Mouse (Mus musculus): ENCODE measurements around the gene Gm5244. TPM values are rescaled to one million over a fixed set of nuclear protein-coding genes. Genes with fewer than 3 reads are reported as not detected.

The Gm5244 gene
- not detected in 2 replicates for polyA plus RNA-seq (2012; rRNA removed)

GRCm38 (mm10) chr19:12846382-12846781 is at the start of gene Gm5244:
Gene Gm5244 (plus strand): TSS chr19:12846682.

GRCm38 (mm10) chr19:12856983-12857382 is 10.5 kb downstream of the Gm5244 start, which contains the start of gene Olfr1444:
Gene Olfr1444 (plus strand): TSS chr19:12857283.

DNA sequence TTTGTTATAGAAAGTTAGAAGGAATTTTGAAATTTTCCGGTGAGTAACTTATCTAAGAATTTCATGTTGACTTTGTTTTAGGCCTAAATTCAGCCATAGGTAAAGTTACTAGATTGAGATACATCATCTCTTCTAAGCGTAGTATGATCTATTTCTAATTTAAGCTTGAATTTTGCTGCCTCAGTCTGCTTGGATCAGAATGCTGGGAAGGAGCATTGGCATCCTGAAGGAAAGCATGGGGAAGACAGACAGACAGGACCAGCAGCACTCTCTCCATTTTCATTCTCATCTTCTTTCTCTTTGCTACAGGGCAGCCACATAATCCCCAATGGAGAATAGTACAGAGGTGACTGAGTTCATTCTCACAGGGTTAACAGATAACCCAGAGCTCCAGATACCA is 37.1 kb downstream of the Gm5244 start, which contains the start of gene Olfr1445:
Gene Olfr1445, plus strand, starts transcription at position 301 of the 400 bp plus-strand sequence.

GRCm38 (mm10) chr19:12893424-12893823 is 46.9 kb downstream of the Gm5244 start, which contains the start of gene Olfr1446:
Gene Olfr1446 (minus strand): TSS chr19:12893524.

Other genes starting within 250 kb of the Gm5244 start
- gene Gm4952, start 246.7 kb upstream of the Gm5244 start, polyA plus RNA-seq (2012; rRNA removed), result 0.09 TPM in 1 of 2 replicates, not detected in the other
- not detected in 2 replicates for gene Glyat, start 213.4 kb upstream of the Gm5244 start, polyA plus RNA-seq (2012; rRNA removed)
- gene Olfr1442, start 176.2 kb upstream of the Gm5244 start, polyA plus RNA-seq (2012; rRNA removed), result not detected in 2 replicates
- not detected in 2 replicates for gene Olfr1443, start 168.6 kb upstream of the Gm5244 start, polyA plus RNA-seq (2012; rRNA removed)
- not detected in 2 replicates for gene Keg1, start 150.9 kb upstream of the Gm5244 start, polyA plus RNA-seq (2012; rRNA removed)
- gene Cntf, start 81.0 kb upstream of the Gm5244 start, polyA plus RNA-seq (2012; rRNA removed), result 0.58 TPM in 1 of 2 replicates, not detected in the other
- gene Zfp91, start 50.6 kb upstream of the Gm5244 start, polyA plus RNA-seq (2012; rRNA removed), result 12.1 and 13.4 TPM in 2 replicates
- gene Lpxn, start 50.5 kb upstream of the Gm5244 start, polyA plus RNA-seq (2012; rRNA removed), result 2.4 and 2.7 TPM in 2 replicates
- gene Olfr1444, start 10.6 kb downstream of the Gm5244 start, polyA plus RNA-seq (2012; rRNA removed), result not detected in 2 replicates
- not detected in 2 replicates for gene Olfr1445, start 37.2 kb downstream of the Gm5244 start, polyA plus RNA-seq (2012; rRNA removed)
- not detected in 2 replicates for gene Olfr1446, start 46.8 kb downstream of the Gm5244 start, polyA plus RNA-seq (2012; rRNA removed)
- gene Olfr1447, start 57.1 kb downstream of the Gm5244 start, polyA plus RNA-seq (2012; rRNA removed), result not detected in 2 replicates
- not detected in 2 replicates for gene Olfr1448, start 77.7 kb downstream of the Gm5244 start, polyA plus RNA-seq (2012; rRNA removed)
- gene Olfr1449, start 84.2 kb downstream of the Gm5244 start, polyA plus RNA-seq (2012; rRNA removed), result not detected in 2 replicates
- gene Olfr1450, start 103.6 kb downstream of the Gm5244 start, polyA plus RNA-seq (2012; rRNA removed), result not detected in 2 replicates
- gene Olfr1451, start 148.3 kb downstream of the Gm5244 start, polyA plus RNA-seq (2012; rRNA removed), result not detected in 2 replicates
- not detected in 2 replicates for gene Olfr1453, start 181.6 kb downstream of the Gm5244 start, polyA plus RNA-seq (2012; rRNA removed)
- not detected in 2 replicates for gene Olfr1454, start 213.9 kb downstream of the Gm5244 start, polyA plus RNA-seq (2012; rRNA removed)